8 mouse cellular contexts compared by ENCODE assay signal in genomic region chr12:73045724-73046606, GRCm38 (mm10). TPM values are rescaled to one million over a fixed set of nuclear protein-coding genes. Genes with fewer than 3 reads are reported as not detected.
DNase-seq lines count a peak whose midpoint lies in the region; ATAC-seq and TF ChIP-seq lines count a peak whose summit lies in the region.

No protein-coding gene starts in this region.

- peaks cover 53% of the 10 kb centered on the region for H3K79me3 ChIP-seq in C2C12 (ENCODE audit: low read depth)

- peak overlapping the region; percentile 64 for H3K9ac ChIP-seq in hindbrain, embryonic 13.5 days
- H3K9ac ChIP-seq in midbrain, embryonic 11.5 days (ENCODE audit: low read length), result 0 out of 2 replicates have a peak overlapping the region, but pooled peaks have one; percentile 16

- H3K4me2 ChIP-seq in hindbrain, embryonic 13.5 days, result peak overlapping the region; percentile 49
- H3K4me2 ChIP-seq in midbrain, embryonic 11.5 days, result peak overlapping the region; percentile 45

- H3K9me3 ChIP-seq in forebrain, embryonic 10.5 days, result no peaks in the 10 kb centered on the region
- no peaks in the 10 kb centered on the region for H3K9me3 ChIP-seq in hindbrain, embryonic 13.5 days
- no peaks in the 10 kb centered on the region for H3K9me3 ChIP-seq in midbrain, embryonic 11.5 days (ENCODE audit: control insufficient read depth, low read length)

- H3K27me3 ChIP-seq in C2C12 (ENCODE audit: control insufficient read depth, insufficient read depth, insufficient read length), result no peaks in the 10 kb centered on the region
- H3K27me3 ChIP-seq in forebrain, embryonic 10.5 days (ENCODE audit: poor library complexity, severe bottlenecking), result peaks cover 100% of the 10 kb centered on the region
- peaks cover 95% of the 10 kb centered on the region for H3K27me3 ChIP-seq in hindbrain, embryonic 13.5 days
- peaks cover 95% of the 10 kb centered on the region for H3K27me3 ChIP-seq in midbrain, embryonic 11.5 days (ENCODE audit: control insufficient read depth, insufficient read depth, low read length)

- peak overlapping the region; percentile 84 for H3K27ac ChIP-seq in forebrain, embryonic 10.5 days
- peak overlapping the region; percentile 23; the same call in 1 of the 2 replicates for H3K27ac ChIP-seq in hindbrain, embryonic 13.5 days
- H3K27ac ChIP-seq in midbrain, embryonic 11.5 days (ENCODE audit: low read depth, low read length), result no peak overlapping the region

- peak; percentile 43 for ATAC-seq in hindbrain, embryonic 13.5 days (ENCODE audit: low FRiP score)
- peak; percentile 45; the same call in 1 of the 2 replicates for ATAC-seq in midbrain, embryonic 11.5 days (ENCODE audit: low FRiP score)

- peaks cover 54% of the 10 kb centered on the region for H3K4me1 ChIP-seq in forebrain, embryonic 10.5 days
- peaks cover 24% of the 10 kb centered on the region for H3K4me1 ChIP-seq in hindbrain, embryonic 13.5 days (replicated peaks)
- H3K4me1 ChIP-seq in midbrain, embryonic 11.5 days (ENCODE audit: control insufficient read depth, insufficient read depth, low read length), result peaks cover 8% of the 10 kb centered on the region; the same call in 1 of the 2 replicates

- under 1% methylated on average over 85 of the region's 85 CpGs for WGBS in forebrain, embryonic 10.5 days
- under 1% methylated on average over 85 of the region's 85 CpGs for WGBS in hindbrain, embryonic 13.5 days
- under 1% methylated on average over 85 of the region's 85 CpGs for WGBS in midbrain, embryonic 11.5 days

- peaks cover 62% of the 10 kb centered on the region for H3K79me2 ChIP-seq in C2C12 (ENCODE audit: control insufficient read depth, insufficient read depth)

- no peak for TF ChIP-seq CTCF in C2C12 (IDR thresholded peaks at IDR 0.05; ENCODE audit: control insufficient read depth, insufficient read depth, insufficient read length)

- H3ac ChIP-seq in C2C12 (ENCODE audit: control insufficient read depth, insufficient read length, low read depth), result peak overlapping the region; percentile 82

- peaks cover 26% of the 10 kb centered on the region for H3K36me3 ChIP-seq in C2C12 (ENCODE audit: control insufficient read depth, insufficient read depth)
- H3K36me3 ChIP-seq in forebrain, embryonic 10.5 days (replicated peaks), result no peaks in the 10 kb centered on the region
- no peaks in the 10 kb centered on the region for H3K36me3 ChIP-seq in hindbrain, embryonic 13.5 days
- H3K36me3 ChIP-seq in midbrain, embryonic 11.5 days (ENCODE audit: control insufficient read depth, insufficient read depth, low read length), result no peaks in the 10 kb centered on the region

- H3K4me3 ChIP-seq in C2C12 (ENCODE audit: insufficient read depth, poor library complexity, severe bottlenecking), result peak overlapping the region; percentile 83
- peak overlapping the region; percentile 54 for H3K4me3 ChIP-seq in forebrain, embryonic 10.5 days
- H3K4me3 ChIP-seq in hindbrain, embryonic 13.5 days, result peak overlapping the region; percentile 38
- peak overlapping the region; percentile 30 for H3K4me3 ChIP-seq in midbrain, embryonic 11.5 days (ENCODE audit: low read depth, low read length)

- peak; percentile 19 to 38 for DNase-seq in cerebellum, postnatal 10 days
- no peak for DNase-seq in cerebellum, postnatal 4 days (ENCODE audit: low spot score in 2 of 2)
- DNase-seq in forebrain, embryonic 10.5 days (ENCODE audit: extremely low spot score, low spot score), result peak; percentile 59
- DNase-seq in midbrain, embryonic 11.5 days (ENCODE audit: low spot score, missing footprints), result peak; percentile 95
- DNase-seq in layer of hippocampus, adult 18-20 months (ENCODE audit: low spot score in 2 of 2), result no peak
- DNase-seq in testis, postnatal 14 days (ENCODE audit: low spot score), result no peak

TF ChIP-seq in C2C12, 6 proteins besides CTCF, POLR2A, EP300 and RAD21:
- TF ChIP-seq MAX (IDR thresholded peaks at IDR 0.05) (no peak), MYOG (IDR thresholded peaks at IDR 0.05; ENCODE audit: control insufficient read depth, extremely low read depth, insufficient read length) (no peak), MYOD1 (IDR thresholded peaks at IDR 0.05; ENCODE audit: control insufficient read depth, insufficient read length, low read depth) (no peak), USF1 (IDR thresholded peaks at IDR 0.05; ENCODE audit: low read depth) (no peak), FOSL1 (IDR thresholded peaks at IDR 0.05; ENCODE audit: insufficient read depth, low read length, poor library complexity, severe bottlenecking) (no peak), CEBPB (IDR thresholded peaks at IDR 0.05; ENCODE audit: low read depth) (no peak)

RNA-seq across cellular contexts. Expression of gene Six1, which starts 7.7 kb away (rescaled TPM):
- polyA plus RNA-seq in C2C12 (2012; fragmentation: generic; extraction: Trizol), result 72.4 TPM
- 10.7 and 11.4 TPM in 2 replicates for polyA plus RNA-seq in forebrain, embryonic 10.5 days (2016; fragmentation: Nextera tagmentation; extraction: Ambion mirVana)
- 2.6 and 5.7 TPM in 2 replicates for polyA plus RNA-seq in hindbrain, embryonic 13.5 days (2015; fragmentation: Nextera tagmentation; extraction: Ambion mirVana)
- polyA plus RNA-seq in midbrain, embryonic 11.5 days (2014; fragmentation: Nextera tagmentation; extraction: Ambion mirVana), result 10.4 and 12.1 TPM in 2 replicates
- under 1 TPM; 0.15 to 0.69 TPM for total RNA-seq in layer of hippocampus, adult 18-20 months (2021)

Comparison
In these comparisons a context has a peak if more than half of its experiments do, and no peak if none do; other contexts are left out.
1. DNase-seq: peak in cerebellum, postnatal 10 days (2 of 2), forebrain, embryonic 10.5 days (single experiment) and midbrain, embryonic 11.5 days (single experiment); none in cerebellum, postnatal 4 days (0 of 2), layer of hippocampus, adult 18-20 months (0 of 2) and testis, postnatal 14 days (single experiment).
2. H3K4me3 ChIP-seq: peak in every context shown above with its lines; median percentile 83 in C2C12; 54 in forebrain, embryonic 10.5 days; 38 in hindbrain, embryonic 13.5 days; 30 in midbrain, embryonic 11.5 days.